Mouse (Mus musculus) liver, embryonic 14.5 days (tissue): ENCODE measurements at regions not wholly inside any gene's neighbourhood (a gene's known extent, or its start where the extent isn't known, plus 50 kb on each side); places are given as distances from the start of the nearest gene placed in this dataset.

Source experiments
- ATAC-seq: fragments of 200-750 bp; cut with Nextera tagmentation; 2 replicates; pipeline ENCODE4 v1.8.0; 2017; ENCODE audit warnings: moderate number of reproducible peaks, mild to moderate bottlenecking, moderate library complexity; ENCODE audit not compliant: insufficient read depth
- DNase-seq, 3 experiments: peaks; one replicate each; pipeline ENCODE4 v3.0.0-alpha.2; 2012 to 2013; ENCODE audit warnings: low read depth in 3 of 3, low spot score in 3 of 3
- H3K27ac ChIP-seq: fragments of 300-500 bp; sonication (generic); 2 replicates; pipeline ENCODE4 v1.5.1; 2014; ENCODE audit warnings: moderate library complexity, mild to moderate bottlenecking, control low read depth, inconsistent platforms
- H3K27me3 ChIP-seq: fragments of 300-500 bp; sonication (generic); 2 replicates; pipeline ENCODE4 v1.6.1; 2014; ENCODE audit warnings: mild to moderate bottlenecking, low read length, moderate library complexity; ENCODE audit not compliant: control insufficient read depth, insufficient read depth
- H3K36me3 ChIP-seq: fragments of 300-500 bp; sonication (generic); replicated peaks from 2 replicates; pipeline ENCODE4 v1.6.1; 2014; ENCODE audit warnings: low read depth; ENCODE audit not compliant: control insufficient read depth, insufficient read depth
- H3K4me1 ChIP-seq, 2 experiments: fragments of 200-500 bp in 1 of 2; fragments of 300-500 bp in 1 of 2; sonication (generic) in 1 of 2; replicated peaks; 2 replicates each; pipeline ENCODE4 v1.6.1; 2012 to 2014; ENCODE audit warnings: antibody characterized with exemption in 1 of 2, inconsistent platforms in 1 of 2, low read length in 1 of 2; ENCODE audit not compliant: control insufficient read depth in 2 of 2, insufficient read depth in 2 of 2
- H3K4me2 ChIP-seq: fragments of 300-500 bp; sonication (generic); 2 replicates; pipeline ENCODE4 v1.6.1; 2014; ENCODE audit warnings: low read depth, mild to moderate bottlenecking, control low read depth, moderate library complexity
- H3K4me3 ChIP-seq, 2 experiments: fragments of 200-500 bp in 1 of 2; fragments of 300-500 bp in 1 of 2; sonication (generic) in 1 of 2; 2 replicates each; pipeline ENCODE4 v1.5.1; 2012 to 2014; ENCODE audit warnings: low read depth in 2 of 2, low read length in 2 of 2, mild to moderate bottlenecking in 2 of 2, control low read depth in 1 of 2, inconsistent platforms in 1 of 2, moderate library complexity in 1 of 2; ENCODE audit not compliant: insufficient read depth in 1 of 2
- H3K9ac ChIP-seq: fragments of 300-500 bp; sonication (generic); replicated peaks from 2 replicates; pipeline ENCODE4 v1.6.1; 2014; ENCODE audit warnings: mild to moderate bottlenecking, control low read depth, moderate library complexity
- H3K9me3 ChIP-seq: fragments of 300-500 bp; sonication (generic); 2 replicates; pipeline ENCODE4 v1.6.1; 2016; ENCODE audit warnings: low read length, mixed read lengths; ENCODE audit not compliant: control insufficient read depth
- CTCF ChIP-seq: IDR thresholded peaks from 2 replicates; pipeline ENCODE4 v1.5.1; 2016; ENCODE audit warnings: antibody characterized with exemption, low read depth, control low read depth
- EP300 ChIP-seq: IDR thresholded peaks from 2 replicates; pipeline ENCODE4 v1.6.1; 2016; ENCODE audit warnings: antibody characterized with exemption, low read depth
- WGBS: fragments of 180-500 bp; shearing (Covaris S2); extraction: QIAGEN DNeasy Blood & Tissue Kit; methylation state at CpG from one replicate; pipeline ENCODE4 v1.1.7; 2014; ENCODE audit not compliant: insufficient replicate concordance; 5-methylcytosine and 5-hydroxymethylcytosine counted together

DNA sequence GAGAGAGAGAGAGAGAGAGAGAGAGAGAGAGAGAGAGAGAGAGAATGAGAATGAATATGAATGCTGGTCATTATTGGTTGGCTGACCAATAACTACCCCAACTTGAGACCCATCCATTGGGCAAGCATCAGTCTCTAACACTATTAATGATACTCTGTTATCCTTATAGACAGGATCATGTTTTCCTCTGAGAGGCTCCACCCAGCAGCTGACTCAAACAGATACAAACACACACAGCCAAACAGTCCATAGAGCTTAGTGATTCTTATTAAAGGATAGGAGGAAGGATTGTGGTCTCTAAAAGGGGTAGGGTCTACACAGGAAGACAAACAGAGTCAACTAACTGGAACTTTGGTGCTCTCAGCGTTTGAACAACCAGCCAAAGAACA, 100.4 kb upstream of the Gm21293 start:
- Histone ChIP-seq H3K9me3 (no peaks in the 10 kb centered on the region), H3K27me3 (no peaks in the 10 kb centered on the region), H3K4me3 (no peak overlapping the region), H3K4me2 (no peak overlapping the region), H3K9ac (no peak overlapping the region), H3K4me1 (no peaks in the 10 kb centered on the region), H3K36me3 (no peaks in the 10 kb centered on the region), H3K27ac (no peak overlapping the region)
- 42% methylated on average over 1 of the region's 1 CpGs for WGBS
- ATAC-seq = peak; percentile 45; the same call in 1 of the 2 replicates
- no peak for DNase-seq
- TF ChIP-seq EP300 = no peak
- TF ChIP-seq CTCF = no peak

DNA sequence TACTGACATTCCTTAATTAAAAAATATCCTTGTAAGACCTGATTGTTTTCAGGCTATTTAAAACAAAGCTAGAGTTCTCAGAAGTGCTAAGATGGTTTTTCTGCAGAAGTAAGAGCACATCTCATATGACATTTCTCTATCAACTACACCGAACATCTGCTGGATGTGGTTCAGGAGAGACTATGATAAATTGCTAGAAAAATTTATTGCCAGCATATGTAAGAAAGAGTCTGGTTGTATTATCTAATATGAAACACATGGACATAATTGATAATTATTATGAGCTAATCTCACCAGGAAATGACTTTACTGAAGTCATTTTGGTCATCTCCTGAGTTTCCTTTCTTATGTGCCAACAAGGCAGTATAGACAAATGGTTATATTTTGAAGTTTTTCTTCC, 99.2 kb upstream of the Gm21293 start:
- ATAC-seq = 0 out of 2 replicates have a peak, but pooled peaks have one; percentile 23
- 55% methylated on average over 1 of the region's 1 CpGs for WGBS
- TF ChIP-seq EP300 = no peak
- no peak for TF ChIP-seq CTCF
- Histone ChIP-seq H3K4me2 (no peak overlapping the region), H3K9me3 (no peaks in the 10 kb centered on the region), H3K27ac (no peak overlapping the region), H3K4me3 (no peak overlapping the region), H3K4me1 (no peaks in the 10 kb centered on the region), H3K27me3 (no peaks in the 10 kb centered on the region), H3K36me3 (no peaks in the 10 kb centered on the region), H3K9ac (no peak overlapping the region)
- no peak for DNase-seq
